Mouse (Mus musculus): ENCODE data around the gene Bhmt. TPM values are rescaled to one million over a fixed set of nuclear protein-coding genes. Genes with fewer than 3 reads are reported as not detected.

Bhmt gene
- polyA plus RNA-seq, 1 experiment, result not detected

GRCm38 (mm10) chr13:93630941-93631705, 6.6 kb downstream of the Bhmt start:
- TF ChIP-seq POLR2A (IDR thresholded peaks at IDR 0.05; ENCODE audit: borderline replicate concordance, insufficient read depth, low read length), result no peak
- no peak for TF ChIP-seq CTCF (IDR thresholded peaks at IDR 0.05; ENCODE audit: borderline replicate concordance, insufficient read depth, low read depth, low read length)
- no peaks in the 10 kb centered on the region for H3K27me3 ChIP-seq (ENCODE audit: control insufficient read depth, insufficient read depth, low read length)
- no peak overlapping the region for H3K4me3 ChIP-seq (replicated peaks; ENCODE audit: insufficient read depth, low read depth, low read length)
- peak; percentile 51 to 69 for DNase-seq
- peaks cover 8% of the 10 kb centered on the region for H3K4me1 ChIP-seq (ENCODE audit: control insufficient read depth, insufficient read depth, low read length)
- H3K27ac ChIP-seq (ENCODE audit: insufficient read depth, low read length), result no peak overlapping the region
- 36% methylated on average over 10 of the region's 10 CpGs for WGBS

- Histone ChIP-seq H3K27me3 (ENCODE audit: control insufficient read depth, insufficient read depth, low read length) (no peaks in the 10 kb centered on the region), H3K4me1 (ENCODE audit: control insufficient read depth, insufficient read depth, low read length) (peaks cover 8% of the 10 kb centered on the region), H3K27ac (ENCODE audit: insufficient read depth, low read length) (no peak overlapping the region), H3K4me3 (replicated peaks; ENCODE audit: insufficient read depth, low read depth, low read length) (no peak overlapping the region)
- WGBS, result 79% methylated on average over 6 of the region's 6 CpGs
- TF ChIP-seq CTCF (IDR thresholded peaks at IDR 0.05; ENCODE audit: borderline replicate concordance, insufficient read depth, low read depth, low read length) (no peak), POLR2A (IDR thresholded peaks at IDR 0.05; ENCODE audit: borderline replicate concordance, insufficient read depth, low read length) (no peak)
- DNase-seq, result no peak
These were observed 8.9 kb downstream of the Bhmt start for GRCm38 (mm10) chr13:93628861-93629260.

- Histone ChIP-seq H3K27me3 (ENCODE audit: control insufficient read depth, insufficient read depth, low read length) (no peaks in the 10 kb centered on the region), H3K4me3 (replicated peaks; ENCODE audit: insufficient read depth, low read depth, low read length) (no peak overlapping the region), H3K4me1 (ENCODE audit: control insufficient read depth, insufficient read depth, low read length) (no peaks in the 10 kb centered on the region), H3K27ac (ENCODE audit: insufficient read depth, low read length) (no peak overlapping the region)
- 48% methylated on average over 6 of the region's 6 CpGs for WGBS
- TF ChIP-seq CTCF (IDR thresholded peaks at IDR 0.05; ENCODE audit: borderline replicate concordance, insufficient read depth, low read depth, low read length) (no peak), POLR2A (IDR thresholded peaks at IDR 0.05; ENCODE audit: borderline replicate concordance, insufficient read depth, low read length) (no peak)
- no peak for DNase-seq
These were observed 23.3 kb downstream of the Bhmt start for GRCm38 (mm10) chr13:93614361-93614948.

- Histone ChIP-seq H3K27me3 (ENCODE audit: control insufficient read depth, insufficient read depth, low read length) (no peaks in the 10 kb centered on the region), H3K4me3 (replicated peaks; ENCODE audit: insufficient read depth, low read depth, low read length) (no peak overlapping the region), H3K4me1 (ENCODE audit: control insufficient read depth, insufficient read depth, low read length) (no peaks in the 10 kb centered on the region), H3K27ac (ENCODE audit: insufficient read depth, low read length) (no peak overlapping the region)
- TF ChIP-seq POLR2A (IDR thresholded peaks at IDR 0.05; ENCODE audit: borderline replicate concordance, insufficient read depth, low read length), result no peak
- no peak for TF ChIP-seq CTCF (IDR thresholded peaks at IDR 0.05; ENCODE audit: borderline replicate concordance, insufficient read depth, low read depth, low read length)
- WGBS, result 79% methylated on average over 4 of the region's 4 CpGs
- DNase-seq, result no peak
These were observed 24.0 kb downstream of the Bhmt start for GRCm38 (mm10) chr13:93613771-93614170.

GRCm38 (mm10) chr13:93612660-93613607, 24.8 kb downstream of the Bhmt start:
- Histone ChIP-seq H3K27me3 (ENCODE audit: control insufficient read depth, insufficient read depth, low read length) (no peaks in the 10 kb centered on the region), H3K4me1 (ENCODE audit: control insufficient read depth, insufficient read depth, low read length) (no peaks in the 10 kb centered on the region), H3K4me3 (replicated peaks; ENCODE audit: insufficient read depth, low read depth, low read length) (no peak overlapping the region), H3K27ac (ENCODE audit: insufficient read depth, low read length) (no peak overlapping the region)
- 24% methylated on average over 19 of the region's 19 CpGs for WGBS
- DNase-seq, result peak; percentile 75 to 82
- TF ChIP-seq POLR2A (IDR thresholded peaks at IDR 0.05; ENCODE audit: borderline replicate concordance, insufficient read depth, low read length) (no peak), CTCF (IDR thresholded peaks at IDR 0.05; ENCODE audit: borderline replicate concordance, insufficient read depth, low read depth, low read length) (peak; percentile 88)

- H3K27ac ChIP-seq (ENCODE audit: insufficient read depth, low read length), result no peak overlapping the region
- WGBS, result 81% methylated on average over 2 of the region's 2 CpGs
- no peak for DNase-seq
These were observed 29.3 kb downstream of the Bhmt start for GRCm38 (mm10) chr13:93608476-93608875.

GRCm38 (mm10) chr13:93607701-93608100, 30.1 kb downstream of the Bhmt start:
- no peaks in the 10 kb centered on the region for H3K27me3 ChIP-seq (ENCODE audit: control insufficient read depth, insufficient read depth, low read length)
- H3K27ac ChIP-seq (ENCODE audit: insufficient read depth, low read length), result no peak overlapping the region
- no peak overlapping the region for H3K4me3 ChIP-seq (replicated peaks; ENCODE audit: insufficient read depth, low read depth, low read length)
- no peak for TF ChIP-seq CTCF (IDR thresholded peaks at IDR 0.05; ENCODE audit: borderline replicate concordance, insufficient read depth, low read depth, low read length)
- no peak for TF ChIP-seq POLR2A (IDR thresholded peaks at IDR 0.05; ENCODE audit: borderline replicate concordance, insufficient read depth, low read length)
- no peak for DNase-seq
- no peaks in the 10 kb centered on the region for H3K4me1 ChIP-seq (ENCODE audit: control insufficient read depth, insufficient read depth, low read length)
- WGBS, result 95% methylated on average over 3 of the region's 3 CpGs

More at GRCm38 (mm10) chr13:93608476-93608875, 29.3 kb downstream of the Bhmt start:
- Histone ChIP-seq H3K4me3 (replicated peaks; ENCODE audit: insufficient read depth, low read depth, low read length) (no peak overlapping the region), H3K4me1 (ENCODE audit: control insufficient read depth, insufficient read depth, low read length) (no peaks in the 10 kb centered on the region), H3K27me3 (ENCODE audit: control insufficient read depth, insufficient read depth, low read length) (no peaks in the 10 kb centered on the region)
- TF ChIP-seq CTCF (IDR thresholded peaks at IDR 0.05; ENCODE audit: borderline replicate concordance, insufficient read depth, low read depth, low read length) (no peak), POLR2A (IDR thresholded peaks at IDR 0.05; ENCODE audit: borderline replicate concordance, insufficient read depth, low read length) (no peak)

All from cerebellum, adult 2 months (tissue).